Mouse (Mus musculus) monocyte, adult 2 months (primary cell): ENCODE results near the gene Tbata.

Source experiments
- DNase-seq, 2 experiments: peaks; one replicate each; pipeline ENCODE4 v3.0.0; 2022; ENCODE audit warnings: low spot score in 2 of 2, low read depth in 1 of 2

Tbata gene

GRCm38 (mm10) chr10:61203930-61204329, 32.2 kb downstream of the Tbata start:
- DNase-seq: no peak

GRCm38 (mm10) chr10:61208114-61208684, 36.4 kb downstream of the Tbata start:
- DNase-seq: no peak

- DNase-seq: no peak
Observed at GRCm38 (mm10) chr10:61211105-61211504, 39.4 kb downstream of the Tbata start.

- DNase-seq: no peak
Observed at GRCm38 (mm10) chr10:61211743-61212142, 40.0 kb downstream of the Tbata start.

GRCm38 (mm10) chr10:61212817-61213216, 41.1 kb downstream of the Tbata start:
- DNase-seq: no peak

GRCm38 (mm10) chr10:61215658-61216057, 43.9 kb downstream of the Tbata start:
- DNase-seq: no peak

- DNase-seq: no peak
Observed at GRCm38 (mm10) chr10:61216163-61216562, 44.4 kb downstream of the Tbata start.

- DNase-seq: no peak
Observed at GRCm38 (mm10) chr10:61219318-61219717, 47.6 kb downstream of the Tbata start.

- DNase-seq: no peak
Observed at GRCm38 (mm10) chr10:61225694-61226093, 53.9 kb downstream of the Tbata start.

- DNase-seq: no peak
Observed at GRCm38 (mm10) chr10:61226784-61227396, 55.1 kb downstream of the Tbata start.

- no peak for DNase-seq
Observed at GRCm38 (mm10) chr10:61231756-61232155, 60.0 kb downstream of the Tbata start.

- no peak for DNase-seq
Observed at GRCm38 (mm10) chr10:61232858-61233567, 61.3 kb downstream of the Tbata start.

- no peak for DNase-seq
Observed at GRCm38 (mm10) chr10:61234319-61234718, 62.6 kb downstream of the Tbata start.

GRCm38 (mm10) chr10:61235677-61236267, 64.0 kb downstream of the Tbata start:
- no peak for DNase-seq

- no peak for DNase-seq
Observed at GRCm38 (mm10) chr10:61236683-61237390, 65.1 kb downstream of the Tbata start.

GRCm38 (mm10) chr10:61237391-61237785, 65.6 kb downstream of the Tbata start:
- no peak for DNase-seq
